Mouse (Mus musculus) Patski (cell line): Measurements from ENCODE around the gene Skida1. TPM values are rescaled to one million over a fixed set of nuclear protein-coding genes. Genes with fewer than 3 reads are reported as not detected.

Source experiments
- ATAC-seq: fragments of 100-300 bp; one replicate; pipeline ENCODE4 v1.8.0; 2021
- CTCF ChIA-PET: fragments of 350-600 bp; sonication (Branson Sonifier 250); formaldehyde crosslinking; loops from one replicate; lab custom pipeline; 2022; ENCODE audit warnings: inconsistent platforms; lab: Charles Lee
- POLR2A ChIA-PET: fragments of 350-600 bp; sonication (Branson Sonifier 250); formaldehyde crosslinking; loops from one replicate; lab custom pipeline; 2022; ENCODE audit warnings: antibody characterized with exemption, inconsistent platforms; lab: Charles Lee
- DNase-seq: peaks from one replicate; pipeline ENCODE4 v3.0.0-alpha.2; 2011; ENCODE audit warnings: low read depth, low spot score
- H3K27me3 ChIP-seq: fragments of 371-371 bp; one replicate; pipeline ENCODE4 v1.5.1; 2021
- CTCF ChIP-seq: fragments of 100-300 bp; IDR thresholded peaks from one replicate; pipeline ENCODE4 v1.5.1; 2021
- in situ Hi-C: fragments of 300-500 bp; cut with MboI; formaldehyde crosslinking; loops from 3 replicates; pipeline ENCODE4 v1.11.1; 2018; ENCODE audit warnings: low pct_unique_long_range_greater_than_20kb, mixed read lengths
- polyA plus RNA-seq: library from polyadenylated mRNA; unstranded; gene quantifications from one replicate; pipeline ENCODE4 v1.2.3, GENCODE M21; 2021

Skida1 gene
- polyA plus RNA-seq, 1 experiment from 2014 or later = 4.4 TPM

DNA sequence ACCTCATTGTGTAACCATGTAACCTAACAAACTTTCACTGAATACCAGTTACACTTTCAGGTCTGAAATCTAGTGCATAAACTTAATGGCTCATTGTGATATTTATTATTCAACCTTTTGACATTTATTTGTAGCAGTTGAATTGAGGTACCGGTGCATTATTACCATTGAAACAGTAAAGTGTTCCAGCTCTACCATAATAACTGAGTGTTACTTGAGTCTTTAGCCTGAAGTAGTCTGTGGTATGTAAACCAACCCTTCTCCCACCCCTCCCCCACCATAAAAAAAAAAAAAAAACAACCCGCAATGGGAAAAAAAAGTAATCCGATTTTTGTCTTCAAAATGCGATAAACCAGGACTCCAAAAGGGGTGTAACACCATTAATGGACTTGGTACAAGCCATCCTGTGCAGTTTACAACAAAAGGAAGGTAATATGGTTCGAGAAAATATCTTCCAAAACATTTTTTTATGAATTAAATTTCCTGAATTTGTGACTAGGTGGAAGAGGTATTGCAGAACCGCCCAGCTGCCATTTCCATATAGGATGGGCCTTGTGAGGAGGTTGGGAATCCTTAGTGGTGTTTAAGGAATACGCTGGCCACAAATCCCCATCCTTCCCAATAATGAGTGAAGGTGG is 3.6 kb downstream of the Skida1 start:
- CTCF ChIA-PET = interaction anchor here (1.0 to 3.0 kb wide), 5 partner anchors 14 to 339 kb away, joined by 3 to 18 read pairs (median 8); no protein-coding TSS in a partner anchor
- no peak for DNase-seq
- in situ Hi-C loops = no loop called here
- TF ChIP-seq CTCF = no peak
- POLR2A ChIA-PET = interaction anchor here (0.6 to 4.2 kb wide), 7 partner anchors 9 to 721 kb away, joined by 4 to 41 read pairs (median 5); no protein-coding TSS in a partner anchor
- no peak for ATAC-seq
- H3K27me3 ChIP-seq = no peaks in the 10 kb centered on the region

DNA sequence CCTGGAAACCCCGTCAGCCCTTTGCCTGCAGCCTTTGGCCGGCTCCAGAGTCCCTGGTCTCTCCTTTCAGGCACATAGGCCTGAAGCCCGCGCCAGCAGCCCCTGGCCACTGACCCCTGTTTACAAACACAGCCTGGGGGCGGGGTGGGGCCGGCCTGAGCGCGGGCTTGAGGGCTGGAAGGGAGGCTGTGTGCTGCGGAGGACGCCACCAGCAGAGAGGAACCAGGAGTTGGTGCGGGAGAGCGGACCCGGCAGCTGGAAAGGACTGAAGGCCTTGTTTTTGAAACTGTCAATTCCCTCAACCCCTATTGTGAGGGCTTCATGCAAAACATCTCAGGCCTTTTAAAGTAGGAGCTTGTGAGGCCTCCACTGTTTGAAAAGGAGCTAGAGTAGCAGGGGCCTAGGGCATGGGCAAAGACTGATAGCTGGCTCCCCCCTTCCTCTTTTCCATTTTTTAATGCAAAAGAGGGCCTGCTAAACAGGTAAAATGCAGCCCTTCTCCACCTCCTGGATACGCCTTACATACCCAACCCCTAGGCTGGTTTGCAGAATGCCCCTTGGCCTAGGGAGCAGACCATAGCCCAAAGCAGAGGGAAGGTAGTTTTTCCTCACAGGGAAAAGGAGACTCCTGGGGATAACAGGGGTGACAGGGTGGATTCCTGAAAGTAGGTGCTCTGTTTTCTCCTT is 7.5 kb downstream of the Skida1 start:
- in situ Hi-C loops = no loop called here
- ChIA-PET POLR2A (no interaction called here), CTCF (interaction anchor here (1.3 kb wide), 1 partner anchor 22 kb away, joined by 3 read pairs; no protein-coding TSS in a partner anchor)
- no peaks in the 10 kb centered on the region for H3K27me3 ChIP-seq
- TF ChIP-seq CTCF = no peak
- no peak for DNase-seq
- ATAC-seq = no peak

GRCm38 (mm10) chr2:18040347-18041160 is 8.3 kb downstream of the Skida1 start:
- in situ Hi-C loops = no loop called here
- ATAC-seq = no peak
- no peak for DNase-seq
- H3K27me3 ChIP-seq = no peaks in the 10 kb centered on the region
- ChIA-PET POLR2A (no interaction called here), CTCF (interaction anchor here (1.3 kb wide), 1 partner anchor 23 kb away, joined by 3 read pairs; no protein-coding TSS in a partner anchor)
- no peak for TF ChIP-seq CTCF

- H3K27me3 ChIP-seq = no peaks in the 10 kb centered on the region
- CTCF ChIA-PET = no interaction called here
- DNase-seq (no peak), ATAC-seq (no peak)
- TF ChIP-seq CTCF = no peak
- POLR2A ChIA-PET = no interaction called here
- in situ Hi-C loops = loop anchor here (5.0 kb wide), 1 partner anchor 58 kb away; no protein-coding TSS in a partner anchor
Observed at GRCm38 (mm10) chr2:18039566-18040290, 9.1 kb downstream of the Skida1 start.

DNA sequence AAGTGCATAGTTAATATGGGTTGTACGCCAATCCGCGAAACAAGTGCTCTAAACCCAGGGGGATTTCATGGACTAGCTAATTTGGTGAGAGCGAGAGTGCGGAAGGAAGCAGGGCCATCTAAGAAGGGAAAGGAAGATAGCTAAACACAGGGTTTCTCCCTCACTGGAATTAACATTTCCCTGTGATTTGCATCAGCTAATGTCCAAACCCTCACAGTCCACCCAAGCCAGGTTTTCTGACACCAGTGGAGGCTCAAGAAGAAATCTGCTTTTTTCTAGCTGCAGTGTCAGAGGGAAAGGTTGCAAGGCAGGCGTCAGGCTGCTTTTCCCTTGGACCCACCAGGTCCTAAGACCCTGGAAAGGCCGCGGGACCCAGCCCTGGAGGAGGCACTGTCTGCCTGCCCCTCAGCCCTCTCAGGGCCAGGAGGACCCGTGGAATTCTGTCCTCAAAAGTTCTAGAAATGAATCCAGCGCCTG is 9.9 kb downstream of the Skida1 start:
- ATAC-seq = no peak
- no peak for TF ChIP-seq CTCF
- no peaks in the 10 kb centered on the region for H3K27me3 ChIP-seq
- ChIA-PET CTCF (no interaction called here), POLR2A (no interaction called here)
- in situ Hi-C loops = loop anchor here (5.0 kb wide), 1 partner anchor 58 kb away; no protein-coding TSS in a partner anchor
- no peak for DNase-seq

DNA sequence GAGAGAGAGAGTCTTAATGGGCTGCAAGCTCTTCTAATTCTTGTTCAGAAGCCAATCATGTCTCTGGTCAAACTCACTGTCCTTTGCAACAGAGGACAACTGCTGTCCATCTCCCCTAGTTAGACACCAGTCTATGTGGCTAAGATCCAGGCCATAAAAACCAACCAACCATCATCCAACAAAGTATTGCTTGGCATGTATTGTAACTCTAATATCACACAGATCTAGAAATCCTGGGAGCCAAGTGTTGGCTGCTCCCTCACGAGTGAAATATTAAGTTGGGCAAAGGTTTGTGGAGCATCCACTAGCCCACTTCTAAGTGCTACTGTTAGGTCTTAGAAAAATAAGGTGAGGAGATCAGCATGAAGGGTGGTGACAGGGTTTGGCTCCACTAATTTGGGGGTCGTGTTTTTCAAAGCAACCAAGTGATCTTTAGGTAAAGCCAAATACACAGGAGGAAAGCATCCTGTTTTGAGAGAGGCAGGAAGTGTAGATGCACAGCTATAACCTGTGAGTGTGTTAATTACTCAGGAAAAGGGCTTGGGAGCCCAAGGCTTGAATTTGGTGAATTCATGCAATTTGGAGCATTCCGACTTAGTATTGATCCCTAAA is 10.6 kb downstream of the Skida1 start:
- CTCF ChIA-PET = interaction anchor here (1.0 to 2.6 kb wide), 2 partner anchors 11 to 22 kb away, joined by 4 to 11 read pairs; partner anchors contain the start of gene Skida1
- no peak for TF ChIP-seq CTCF
- DNase-seq (no peak), ATAC-seq (no peak)
- POLR2A ChIA-PET = no interaction called here
- in situ Hi-C loops = loop anchor here (5.0 kb wide), 1 partner anchor 59 kb away; no protein-coding TSS in a partner anchor
- no peaks in the 10 kb centered on the region for H3K27me3 ChIP-seq

DNA sequence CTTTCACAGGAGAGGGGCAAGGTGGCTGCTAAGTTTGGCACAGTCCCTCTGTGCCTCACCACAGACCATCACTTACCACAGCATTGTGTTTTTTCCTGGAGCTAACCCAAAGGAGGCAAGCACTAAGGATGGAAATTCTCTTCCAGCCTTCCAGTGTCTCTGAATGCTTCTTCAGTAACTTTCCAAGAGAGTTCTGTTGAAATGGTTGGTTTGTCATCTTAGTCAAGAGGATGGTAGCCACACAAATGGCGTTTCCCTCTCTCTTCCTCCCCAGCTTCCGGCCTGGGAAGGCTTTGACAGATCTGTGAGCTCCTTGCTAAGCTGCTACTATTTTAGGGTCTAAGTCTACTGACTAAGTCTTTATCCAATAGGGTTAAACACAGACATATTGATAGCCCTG is 11.4 kb downstream of the Skida1 start, which contains the start of gene A930004D18Rik:
Gene A930004D18Rik, minus strand, starts transcription at position 247 of the 400 bp plus-strand sequence.
- no peak for TF ChIP-seq CTCF
- DNase-seq (no peak), ATAC-seq (no peak)
- H3K27me3 ChIP-seq = no peaks in the 10 kb centered on the region
- in situ Hi-C loops = loop anchor here (5.0 kb wide), 1 partner anchor 60 kb away; no protein-coding TSS in a partner anchor
- ChIA-PET CTCF (interaction anchor here (1.0 to 2.6 kb wide), 2 partner anchors 12 to 23 kb away, joined by 4 to 11 read pairs; partner anchors contain the start of gene Skida1), POLR2A (interaction anchor here (1.1 kb wide), 1 partner anchor 125 kb away, joined by 3 read pairs; no protein-coding TSS in a partner anchor)

GRCm38 (mm10) chr2:18034371-18035250 is 14.2 kb downstream of the Skida1 start:
- no peaks in the 10 kb centered on the region for H3K27me3 ChIP-seq
- TF ChIP-seq CTCF = no peak
- no peak for ATAC-seq
- POLR2A ChIA-PET = no interaction called here
- DNase-seq = no peak
- in situ Hi-C loops = loop anchor here (5.0 kb wide), 1 partner anchor 63 kb away; no protein-coding TSS in a partner anchor
- CTCF ChIA-PET = interaction anchor here (1.2 kb wide), 1 partner anchor 12 kb away, joined by 3 read pairs; no protein-coding TSS in a partner anchor
